ENCODE assay signal across 17 mouse cellular contexts in genomic region chr10:77111550-77112249, GRCm38 (mm10). TPM values are rescaled to one million over a fixed set of nuclear protein-coding genes. Genes with fewer than 3 reads are reported as not detected.
DNase-seq lines count a peak whose midpoint lies in the region; ATAC-seq and TF ChIP-seq lines count a peak whose summit lies in the region.
"Had no signal": no experiment of that assay in that cellular context is flagged by ENCODE, and none has a peak within 500 bp of the region (broad histone marks: within the 10 kb centered on the region; RNA-seq: fewer than 3 reads in every experiment).

No protein-coding gene starts in this region.

- H3K4me1 ChIP-seq in forebrain, embryonic 10.5 days, result peaks cover 32% of the 10 kb centered on the region
- H3K4me1 ChIP-seq in forebrain, embryonic 13.5 days, result peaks cover 6% of the 10 kb centered on the region
- peaks cover 33% of the 10 kb centered on the region for H3K4me1 ChIP-seq in liver, adult 2 months (ENCODE audit: control insufficient read depth, insufficient read depth, low read length)
- peaks cover 10% of the 10 kb centered on the region for H3K4me1 ChIP-seq in limb, embryonic 11.5 days (ENCODE audit: control insufficient read depth, insufficient read depth, low read length)
- H3K4me1 ChIP-seq in liver, embryonic 16.5 days (ENCODE audit: control insufficient read depth, low read depth, low read length), result no peaks in the 10 kb centered on the region; the same call in 1 of the 2 replicates

- 84% methylated on average over 4 of the region's 4 CpGs for WGBS in forebrain, embryonic 10.5 days
- WGBS in forebrain, embryonic 13.5 days, result 91% methylated on average over 4 of the region's 4 CpGs
- 21% methylated on average over 4 of the region's 4 CpGs for WGBS in liver, adult 2 months
- WGBS in limb, embryonic 11.5 days, result 88% methylated on average over 4 of the region's 4 CpGs
- 41% methylated on average over 4 of the region's 4 CpGs for WGBS in liver, embryonic 16.5 days (ENCODE audit: insufficient replicate concordance)

- peaks cover 30% of the 10 kb centered on the region for H3K79me2 ChIP-seq in liver, adult 2 months (ENCODE audit: control insufficient read depth, insufficient read depth, low read length)

- no peak for ATAC-seq in forebrain, embryonic 13.5 days
- ATAC-seq in limb, embryonic 11.5 days (ENCODE audit: insufficient number of reproducible peaks, low FRiP score, low TSS enrichment, low read depth), result no peak
- ATAC-seq in liver, embryonic 16.5 days (ENCODE audit: low read depth), result peak; percentile 16; the same call in 1 of the 2 replicates
- ATAC-seq in megakaryocyte-erythroid progenitor cell, adult 5-6 weeks (replicated peaks; ENCODE audit: low FRiP score, low TSS enrichment, poor library complexity, severe bottlenecking), result no peak
- ATAC-seq: hindbrain, postnatal 0 days had no signal

- peak; percentile 72; the same call in 1 of the 2 replicates for TF ChIP-seq POLR2A in liver, adult 2 months (IDR thresholded peaks at IDR 0.05; ENCODE audit: extremely low read depth, insufficient read depth, low read length)

- no peak overlapping the region for H3K4me3 ChIP-seq in forebrain, embryonic 10.5 days
- no peak overlapping the region for H3K4me3 ChIP-seq in forebrain, embryonic 13.5 days
- H3K4me3 ChIP-seq in liver, adult 2 months (ENCODE audit: insufficient read depth, low read depth, low read length), result peak overlapping the region; percentile 93
- no peak overlapping the region for H3K4me3 ChIP-seq in limb, embryonic 11.5 days (ENCODE audit: low read depth, low read length)
- peak overlapping the region; percentile 53 for H3K4me3 ChIP-seq in liver, embryonic 16.5 days (ENCODE audit: low read depth, low read length)
- H3K4me3 ChIP-seq: heart, embryonic 13.5 days had no signal

- DNase-seq in forebrain, embryonic 10.5 days (ENCODE audit: extremely low spot score, low spot score), result no peak
- DNase-seq in liver, adult 2 months (ENCODE audit: extremely low read depth, low read depth, low spot score), result peak; percentile 88
- DNase-seq in liver, result no peak
- DNase-seq in limb, embryonic 11.5 days (ENCODE audit: low spot score), result no peak
- no peak for DNase-seq in frontal cortex, postnatal 36 days (ENCODE audit: low spot score in 2 of 2)
- DNase-seq: adrenal gland, postnatal 25 days; cerebellum, adult 9-10 months; embryo, embryonic 11 days; gastrocnemius, postnatal 36 days; heart, postnatal 4 days; lung, postnatal 10 days; midbrain, embryonic 14.5 days had no signal

- no peak for TF ChIP-seq CTCF in liver, adult 2 months (IDR thresholded peaks at IDR 0.05; ENCODE audit: low read depth, low read length)

- H3K36me3 ChIP-seq in forebrain, embryonic 10.5 days (replicated peaks), result peaks cover 26% of the 10 kb centered on the region
- no peaks in the 10 kb centered on the region for H3K36me3 ChIP-seq in forebrain, embryonic 13.5 days (ENCODE audit: poor library complexity, severe bottlenecking)
- H3K36me3 ChIP-seq in liver, adult 2 months (ENCODE audit: control insufficient read depth, insufficient read depth, low read length), result no peaks in the 10 kb centered on the region
- H3K36me3 ChIP-seq in limb, embryonic 11.5 days (ENCODE audit: control insufficient read depth, insufficient read depth, low read length), result no peaks in the 10 kb centered on the region
- no peaks in the 10 kb centered on the region for H3K36me3 ChIP-seq in liver, embryonic 16.5 days (ENCODE audit: control insufficient read depth, insufficient read depth)

- H3K27ac ChIP-seq in forebrain, embryonic 10.5 days, result 0 out of 2 replicates have a peak overlapping the region, but pooled peaks have one; percentile 15
- no peak overlapping the region for H3K27ac ChIP-seq in forebrain, embryonic 13.5 days
- H3K27ac ChIP-seq in liver, adult 2 months (replicated peaks; ENCODE audit: insufficient read depth, low read depth, low read length), result peak overlapping the region; percentile 98
- no peak overlapping the region for H3K27ac ChIP-seq in limb, embryonic 11.5 days (replicated peaks; ENCODE audit: low read depth, low read length)
- H3K27ac ChIP-seq in liver, embryonic 16.5 days (ENCODE audit: low read length), result peak overlapping the region; percentile 85
- H3K27ac ChIP-seq: hindbrain, postnatal 0 days had no signal

- H3K27me3 ChIP-seq in forebrain, embryonic 10.5 days (ENCODE audit: poor library complexity, severe bottlenecking), result no peaks in the 10 kb centered on the region
- H3K27me3 ChIP-seq in forebrain, embryonic 13.5 days, result no peaks in the 10 kb centered on the region
- no peaks in the 10 kb centered on the region for H3K27me3 ChIP-seq in liver, adult 2 months (ENCODE audit: control insufficient read depth, insufficient read depth, low read length)
- H3K27me3 ChIP-seq in limb, embryonic 11.5 days (ENCODE audit: control insufficient read depth, insufficient read depth, low read length), result no peaks in the 10 kb centered on the region
- H3K27me3 ChIP-seq in liver, embryonic 16.5 days (ENCODE audit: control insufficient read depth, insufficient read depth, low read depth, low read length), result no peaks in the 10 kb centered on the region
- H3K27me3 ChIP-seq: heart, embryonic 13.5 days had no signal

- H3K9ac ChIP-seq in forebrain, embryonic 13.5 days, result no peak overlapping the region
- peak overlapping the region; percentile 97 for H3K9ac ChIP-seq in liver, adult 2 months (ENCODE audit: low read depth, low read length)
- peak overlapping the region; percentile 4; the same call in 1 of the 2 replicates for H3K9ac ChIP-seq in limb, embryonic 11.5 days (ENCODE audit: low read length)
- peak overlapping the region; percentile 59; the same call in 1 of the 2 replicates for H3K9ac ChIP-seq in liver, embryonic 16.5 days (ENCODE audit: low read depth, low read length)
- H3K9ac ChIP-seq: heart, embryonic 13.5 days had no signal

- H3K4me2 ChIP-seq in forebrain, embryonic 13.5 days, result no peak overlapping the region
- no peak overlapping the region for H3K4me2 ChIP-seq in limb, embryonic 11.5 days (ENCODE audit: low read depth, severe bottlenecking)
- peak overlapping the region; percentile 60 for H3K4me2 ChIP-seq in liver, embryonic 16.5 days (ENCODE audit: low read depth, low read length)
- H3K4me2 ChIP-seq: heart, embryonic 13.5 days had no signal

- H3K9me3 ChIP-seq in forebrain, embryonic 10.5 days, result no peaks in the 10 kb centered on the region
- H3K9me3 ChIP-seq in forebrain, embryonic 13.5 days (replicated peaks), result no peaks in the 10 kb centered on the region
- no peaks in the 10 kb centered on the region for H3K9me3 ChIP-seq in limb, embryonic 11.5 days (ENCODE audit: control insufficient read depth, low read length)
- no peaks in the 10 kb centered on the region for H3K9me3 ChIP-seq in liver, embryonic 16.5 days (replicated peaks; ENCODE audit: control insufficient read depth, low read length)
- H3K9me3 ChIP-seq: heart, embryonic 13.5 days had no signal

RNA-seq across cellular contexts. Expression of gene Col18a1, which starts 54.6 kb away (rescaled TPM):
- polyA plus RNA-seq in forebrain, embryonic 10.5 days (2016; fragmentation: Nextera tagmentation; extraction: Ambion mirVana), result 147 and 152 TPM in 2 replicates
- 35.5 and 38.9 TPM in 2 replicates for polyA plus RNA-seq in forebrain, embryonic 13.5 days (2015; fragmentation: Nextera tagmentation; extraction: Ambion mirVana)
- total RNA-seq in liver, adult 2 months (2014; rRNA removed), result 260 and 348 TPM in 2 replicates
- 452 and 472 TPM in 2 replicates for polyA plus RNA-seq in liver, adult 2 months (2012; rRNA removed)
- polyA plus RNA-seq in limb, embryonic 11.5 days (2014; fragmentation: Nextera tagmentation; extraction: Ambion mirVana), result 63.0 and 77.1 TPM in 2 replicates
- 87.9 and 104 TPM in 2 replicates for polyA plus RNA-seq in liver, embryonic 16.5 days (2015; fragmentation: Nextera tagmentation; extraction: Ambion mirVana)
- 0.37 TPM in 1 of 2 replicates, not detected in the other for total RNA-seq in megakaryocyte-erythroid progenitor cell, adult 5-6 weeks (2014; fragmentation: Nextera tagmentation)
- 0.15 TPM in 1 of 2 replicates, not detected in the other for total RNA-seq in megakaryocyte-erythroid progenitor cell, adult 5-6 weeks (2017)

Comparison
In these comparisons a context has a peak if more than half of its experiments do, and no peak if none do; other contexts are left out.
1. H3K27ac ChIP-seq: peak in forebrain, embryonic 10.5 days (single experiment), liver, adult 2 months (single experiment) and liver, embryonic 16.5 days (single experiment); none in forebrain, embryonic 13.5 days (single experiment) and limb, embryonic 11.5 days (single experiment).
2. H3K4me3 ChIP-seq: peak in liver, adult 2 months (single experiment) and liver, embryonic 16.5 days (single experiment); none in forebrain, embryonic 10.5 days (single experiment), forebrain, embryonic 13.5 days (single experiment) and limb, embryonic 11.5 days (single experiment).